Mouse (Mus musculus): Measurements from ENCODE around the gene Clcf1. TPM values are rescaled to one million over a fixed set of nuclear protein-coding genes. Genes with fewer than 3 reads are reported as not detected.

Gene Clcf1
- polyA plus RNA-seq, 1 experiment from 2014 or later: 2.5 TPM

- no peak for DNase-seq (ENCODE audit: low spot score)
These were observed 3.1 kb downstream of the Clcf1 start for GRCm38 (mm10) chr19:4217140-4217539.

GRCm38 (mm10) chr19:4217855-4218254 is 3.8 kb downstream of the Clcf1 start:
- no peak for DNase-seq (ENCODE audit: low spot score)

- peak; percentile 12 for DNase-seq (ENCODE audit: low spot score)
These were observed 4.3 kb downstream of the Clcf1 start for GRCm38 (mm10) chr19:4218293-4218692.

GRCm38 (mm10) chr19:4218784-4219183 is 4.7 kb downstream of the Clcf1 start:
- DNase-seq (ENCODE audit: low spot score): peak; percentile 39

GRCm38 (mm10) chr19:4219943-4220342 is 5.9 kb downstream of the Clcf1 start:
- no peak for DNase-seq (ENCODE audit: low spot score)

- DNase-seq (ENCODE audit: low spot score): no peak
These were observed 6.4 kb downstream of the Clcf1 start for GRCm38 (mm10) chr19:4220416-4220815.

- peak; percentile 35 for DNase-seq (ENCODE audit: low spot score)
These were observed 7.1 kb downstream of the Clcf1 start for GRCm38 (mm10) chr19:4220957-4221743.

GRCm38 (mm10) chr19:4222165-4222564 is 8.1 kb downstream of the Clcf1 start:
- peak; percentile 20 for DNase-seq (ENCODE audit: low spot score)

GRCm38 (mm10) chr19:4226779-4227178 is 12.7 kb downstream of the Clcf1 start:
- DNase-seq (ENCODE audit: low spot score): no peak

- peak; percentile 52 for DNase-seq (ENCODE audit: low spot score)
These were observed 13.4 kb downstream of the Clcf1 start for GRCm38 (mm10) chr19:4227446-4227845.

- peak; percentile 85 for DNase-seq (ENCODE audit: low spot score)
These were observed 14.0 kb downstream of the Clcf1 start for GRCm38 (mm10) chr19:4227894-4228678.

- no peak for DNase-seq (ENCODE audit: low spot score)
These were observed 14.9 kb downstream of the Clcf1 start for GRCm38 (mm10) chr19:4228891-4229290.

- no peak for DNase-seq (ENCODE audit: low spot score)
These were observed 15.5 kb downstream of the Clcf1 start for GRCm38 (mm10) chr19:4229451-4230076.

- DNase-seq (ENCODE audit: low spot score): no peak
These were observed 16.4 kb downstream of the Clcf1 start for GRCm38 (mm10) chr19:4230415-4230814.

- DNase-seq (ENCODE audit: low spot score): peak; percentile 93
These were observed 17.5 kb downstream of the Clcf1 start, which contains the start of gene Pold4 for GRCm38 (mm10) chr19:4231253-4232185. Pold4 (plus strand) TSS chr19:4231899.

GRCm38 (mm10) chr19:4232186-4232572 is 18.1 kb downstream of the Clcf1 start:
- DNase-seq (ENCODE audit: low spot score): peak; percentile 37

- DNase-seq (ENCODE audit: low spot score): no peak
These were observed 18.6 kb downstream of the Clcf1 start for GRCm38 (mm10) chr19:4232651-4233050.

GRCm38 (mm10) chr19:4234548-4234947 is 20.5 kb downstream of the Clcf1 start:
- no peak for DNase-seq (ENCODE audit: low spot score)

GRCm38 (mm10) chr19:4240247-4240668 is 26.2 kb downstream of the Clcf1 start:
- DNase-seq (ENCODE audit: low spot score): no peak

GRCm38 (mm10) chr19:4242416-4242815 is 28.4 kb downstream of the Clcf1 start:
- DNase-seq (ENCODE audit: low spot score): no peak

GRCm38 (mm10) chr19:4244775-4245174 is 30.7 kb downstream of the Clcf1 start:
- DNase-seq (ENCODE audit: low spot score): no peak
